Mouse (Mus musculus): ENCODE measurements at regions not wholly inside any gene's neighbourhood (a gene's known extent, or its start where the extent isn't known, plus 50 kb on each side); places are given as distances from the start of the nearest gene placed in this dataset.

- H3K27ac ChIP-seq (ENCODE audit: control insufficient read depth, insufficient read depth, low read depth, low read length, poor library complexity), result no peak overlapping the region
- H3K4me3 ChIP-seq (replicated peaks; ENCODE audit: control insufficient read depth, low read depth, low read length), result no peak overlapping the region
- TF ChIP-seq CTCF (IDR thresholded peaks at IDR 0.05; ENCODE audit: control insufficient read depth, insufficient read depth, low read length), result no peak
- TF ChIP-seq POLR2A (IDR thresholded peaks at IDR 0.05; ENCODE audit: borderline replicate concordance, control insufficient read depth, low read depth, low read length), result no peak
- no peaks in the 10 kb centered on the region; the same call in 1 of the 2 replicates for H3K4me1 ChIP-seq (ENCODE audit: control insufficient read depth, insufficient read depth, low read length)
These were observed 142.0 kb upstream of the Bcl6 start for GRCm38 (mm10) chr16:24130646-24131045.

DNA sequence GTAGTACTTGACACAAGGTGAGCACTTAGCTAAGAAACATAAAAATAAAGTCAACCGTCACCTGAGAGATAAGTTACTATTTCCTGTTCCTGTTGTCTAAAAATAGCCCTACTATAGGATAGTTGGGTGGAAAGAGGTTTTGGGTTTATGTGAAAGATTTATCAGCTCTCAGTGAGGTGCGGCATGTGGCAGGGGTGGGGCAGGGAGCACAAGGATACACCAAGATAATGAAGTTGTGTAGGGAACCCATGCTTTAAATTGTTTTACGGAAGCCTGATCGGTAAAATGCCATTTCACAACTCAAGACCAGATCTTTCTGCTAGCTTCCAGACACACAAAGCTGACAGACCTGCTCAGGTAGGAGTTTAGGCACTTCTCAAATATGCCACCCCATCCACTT, 141.0 kb upstream of the Bcl6 start:
- no peaks in the 10 kb centered on the region for H3K4me1 ChIP-seq (ENCODE audit: control insufficient read depth, insufficient read depth, low read length)
- no peak for TF ChIP-seq POLR2A (IDR thresholded peaks at IDR 0.05; ENCODE audit: borderline replicate concordance, control insufficient read depth, low read depth, low read length)
- no peak for TF ChIP-seq CTCF (IDR thresholded peaks at IDR 0.05; ENCODE audit: control insufficient read depth, insufficient read depth, low read length)
- H3K27ac ChIP-seq (ENCODE audit: control insufficient read depth, insufficient read depth, low read depth, low read length, poor library complexity), result no peak overlapping the region
- 47% methylated on average over 4 of the region's 4 CpGs for WGBS
- no peak overlapping the region for H3K4me3 ChIP-seq (replicated peaks; ENCODE audit: control insufficient read depth, low read depth, low read length)

GRCm38 (mm10) chr16:24128566-24128965, 139.9 kb upstream of the Bcl6 start:
- no peaks in the 10 kb centered on the region for H3K4me1 ChIP-seq (ENCODE audit: control insufficient read depth, insufficient read depth, low read length)
- H3K27ac ChIP-seq (ENCODE audit: control insufficient read depth, insufficient read depth, low read depth, low read length, poor library complexity), result no peak overlapping the region
- WGBS, result 83% methylated on average over 3 of the region's 3 CpGs
- TF ChIP-seq POLR2A (IDR thresholded peaks at IDR 0.05; ENCODE audit: borderline replicate concordance, control insufficient read depth, low read depth, low read length) (no peak), CTCF (IDR thresholded peaks at IDR 0.05; ENCODE audit: control insufficient read depth, insufficient read depth, low read length) (no peak)
- no peak overlapping the region for H3K4me3 ChIP-seq (replicated peaks; ENCODE audit: control insufficient read depth, low read depth, low read length)

DNA sequence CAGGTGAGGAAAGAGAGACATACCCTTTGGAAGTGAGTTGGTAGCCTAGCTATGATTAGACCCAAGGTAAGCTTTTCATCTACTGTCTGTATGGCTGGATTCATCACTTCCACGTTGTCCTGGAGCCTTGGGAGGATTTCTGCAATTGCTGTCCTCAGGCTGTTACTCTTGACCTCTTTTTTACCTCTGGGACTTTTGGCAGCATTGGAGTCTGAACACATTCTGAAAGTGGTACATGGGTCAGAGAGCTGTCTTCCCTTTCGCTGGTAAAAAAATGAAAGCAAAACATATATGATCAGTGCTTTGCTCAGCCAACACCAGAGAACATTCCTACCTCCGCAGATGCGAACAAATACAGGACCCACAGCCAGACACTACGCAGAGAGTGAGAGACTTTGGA, 136.1 kb upstream of the Bcl6 start:
- WGBS, result 84% methylated on average over 5 of the region's 5 CpGs
- TF ChIP-seq CTCF (IDR thresholded peaks at IDR 0.05; ENCODE audit: control insufficient read depth, insufficient read depth, low read length) (no peak), POLR2A (IDR thresholded peaks at IDR 0.05; ENCODE audit: borderline replicate concordance, control insufficient read depth, low read depth, low read length) (no peak)
- H3K27ac ChIP-seq (ENCODE audit: control insufficient read depth, insufficient read depth, low read depth, low read length, poor library complexity), result no peak overlapping the region
- peaks cover 2% of the 10 kb centered on the region for H3K4me1 ChIP-seq (ENCODE audit: control insufficient read depth, insufficient read depth, low read length)
- H3K4me3 ChIP-seq (replicated peaks; ENCODE audit: control insufficient read depth, low read depth, low read length), result no peak overlapping the region

DNA sequence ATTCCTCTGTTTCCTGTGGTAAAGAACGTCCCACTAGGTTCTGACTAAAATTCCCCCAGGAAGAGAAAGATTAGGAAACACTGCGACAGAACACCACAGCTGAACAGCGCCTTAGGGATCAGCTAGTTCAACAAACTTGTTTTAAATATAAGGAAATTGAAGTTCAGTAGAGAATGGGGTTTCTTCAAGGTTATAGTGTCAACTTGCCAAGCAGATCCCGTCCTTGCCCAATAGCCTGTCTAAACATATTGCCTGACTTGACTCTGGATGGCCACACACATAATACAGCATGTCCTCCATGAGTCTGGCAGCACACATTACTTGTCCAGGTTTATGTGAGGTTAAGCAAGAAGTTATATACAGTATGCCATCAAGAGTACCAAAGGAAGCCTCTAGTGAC, 135.4 kb upstream of the Bcl6 start:
- no peak overlapping the region for H3K4me3 ChIP-seq (replicated peaks; ENCODE audit: control insufficient read depth, low read depth, low read length)
- no peak overlapping the region for H3K27ac ChIP-seq (ENCODE audit: control insufficient read depth, insufficient read depth, low read depth, low read length, poor library complexity)
- H3K4me1 ChIP-seq (ENCODE audit: control insufficient read depth, insufficient read depth, low read length), result peaks cover 2% of the 10 kb centered on the region
- no peak for TF ChIP-seq POLR2A (IDR thresholded peaks at IDR 0.05; ENCODE audit: borderline replicate concordance, control insufficient read depth, low read depth, low read length)
- TF ChIP-seq CTCF (IDR thresholded peaks at IDR 0.05; ENCODE audit: control insufficient read depth, insufficient read depth, low read length), result no peak
- WGBS, result 62% methylated on average over 4 of the region's 4 CpGs

DNA sequence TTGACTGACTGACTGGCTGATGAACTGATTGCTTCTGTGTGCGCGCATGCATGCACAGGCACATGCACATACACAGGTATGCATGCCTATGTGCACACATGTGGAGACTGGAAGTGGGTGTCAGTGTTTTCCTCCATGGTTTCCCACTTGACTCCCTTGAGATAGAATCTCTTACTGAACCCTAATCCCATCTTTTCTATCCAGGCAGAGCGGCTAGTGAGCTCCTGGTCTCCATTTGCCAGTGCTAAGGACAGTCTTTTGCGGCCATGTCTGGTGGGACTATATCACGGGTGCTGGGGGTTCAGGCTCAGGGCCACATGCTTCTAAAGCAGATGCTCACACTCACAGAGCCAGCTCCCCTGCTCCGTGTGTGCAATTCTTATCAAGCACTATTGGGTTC, 133.0 kb upstream of the Bcl6 start:
- no peak overlapping the region for H3K27ac ChIP-seq (ENCODE audit: control insufficient read depth, insufficient read depth, low read depth, low read length, poor library complexity)
- 88% methylated on average over 6 of the region's 6 CpGs for WGBS

DNA sequence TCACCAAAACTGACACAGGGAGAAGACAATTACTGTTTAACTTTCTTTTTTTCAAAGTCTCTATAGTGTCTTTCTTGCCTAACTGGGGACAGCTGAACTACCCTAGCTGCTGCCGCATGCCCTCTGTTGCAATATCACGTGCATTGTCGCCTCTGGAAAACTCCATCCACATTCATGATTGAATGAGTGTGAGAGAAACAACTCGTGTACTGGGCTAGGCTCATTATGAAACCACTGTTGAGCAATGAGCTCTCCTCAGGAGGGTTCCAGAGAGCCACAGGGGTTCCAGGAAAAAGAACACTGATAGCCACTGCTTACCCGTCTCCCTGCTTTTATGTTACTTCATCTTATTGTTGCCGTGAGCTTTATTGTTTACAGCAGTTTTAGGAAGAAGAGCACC, 132.2 kb upstream of the Bcl6 start:
- no peak overlapping the region for H3K4me3 ChIP-seq (replicated peaks; ENCODE audit: control insufficient read depth, low read depth, low read length)
- H3K4me1 ChIP-seq (ENCODE audit: control insufficient read depth, insufficient read depth, low read length), result peaks cover 2% of the 10 kb centered on the region
- 44% methylated on average over 6 of the region's 6 CpGs for WGBS
- no peak for TF ChIP-seq CTCF (IDR thresholded peaks at IDR 0.05; ENCODE audit: control insufficient read depth, insufficient read depth, low read length)
- no peak for TF ChIP-seq POLR2A (IDR thresholded peaks at IDR 0.05; ENCODE audit: borderline replicate concordance, control insufficient read depth, low read depth, low read length)
- no peak overlapping the region for H3K27ac ChIP-seq (ENCODE audit: control insufficient read depth, insufficient read depth, low read depth, low read length, poor library complexity)

More for the DNA sequence above, 133.0 kb upstream of the Bcl6 start:
- H3K4me1 ChIP-seq (ENCODE audit: control insufficient read depth, insufficient read depth, low read length), result peaks cover 2% of the 10 kb centered on the region
- no peak overlapping the region for H3K4me3 ChIP-seq (replicated peaks; ENCODE audit: control insufficient read depth, low read depth, low read length)
- TF ChIP-seq POLR2A (IDR thresholded peaks at IDR 0.05; ENCODE audit: borderline replicate concordance, control insufficient read depth, low read depth, low read length) (no peak), CTCF (IDR thresholded peaks at IDR 0.05; ENCODE audit: control insufficient read depth, insufficient read depth, low read length) (no peak)

GRCm38 (mm10) chr16:24118487-24118886, 129.8 kb upstream of the Bcl6 start:
- 66% methylated on average over 2 of the region's 2 CpGs for WGBS
- TF ChIP-seq POLR2A (IDR thresholded peaks at IDR 0.05; ENCODE audit: borderline replicate concordance, control insufficient read depth, low read depth, low read length) (no peak), CTCF (IDR thresholded peaks at IDR 0.05; ENCODE audit: control insufficient read depth, insufficient read depth, low read length) (no peak)
- peaks cover 2% of the 10 kb centered on the region for H3K4me1 ChIP-seq (ENCODE audit: control insufficient read depth, insufficient read depth, low read length)
- H3K27ac ChIP-seq (ENCODE audit: control insufficient read depth, insufficient read depth, low read depth, low read length, poor library complexity), result no peak overlapping the region
- H3K4me3 ChIP-seq (replicated peaks; ENCODE audit: control insufficient read depth, low read depth, low read length), result no peak overlapping the region
